Mouse (Mus musculus): ENCODE data around the gene Tyw5. TPM values are rescaled to one million over a fixed set of nuclear protein-coding genes. Genes with fewer than 3 reads are reported as not detected.

Gene Tyw5
- total RNA-seq (2015; ENCODE audit: low replicate concordance) (4.6 and 10.7 TPM in 2 replicates), total RNA-seq (2017; ENCODE audit: low replicate concordance) (3.5 and 14.7 TPM in 2 replicates)

GRCm38 (mm10) chr1:57406187-57407151 is at the start of gene Tyw5, which contains the start of gene Maip1:
Gene Tyw5 (minus strand): TSS chr1:57407101.
Gene Maip1 (plus strand): TSS chr1:57406328.
- ATAC-seq (replicated peaks; ENCODE audit: low FRiP score, poor library complexity, severe bottlenecking) = peak; percentile 89

GRCm38 (mm10) chr1:57450241-57450640 is 43.3 kb upstream of the Tyw5 start:
- ATAC-seq (replicated peaks; ENCODE audit: low FRiP score, poor library complexity, severe bottlenecking) = no peak

GRCm38 (mm10) chr1:57445679-57446078 is 38.8 kb upstream of the Tyw5 start:
- ATAC-seq (replicated peaks; ENCODE audit: low FRiP score, poor library complexity, severe bottlenecking) = no peak

DNA sequence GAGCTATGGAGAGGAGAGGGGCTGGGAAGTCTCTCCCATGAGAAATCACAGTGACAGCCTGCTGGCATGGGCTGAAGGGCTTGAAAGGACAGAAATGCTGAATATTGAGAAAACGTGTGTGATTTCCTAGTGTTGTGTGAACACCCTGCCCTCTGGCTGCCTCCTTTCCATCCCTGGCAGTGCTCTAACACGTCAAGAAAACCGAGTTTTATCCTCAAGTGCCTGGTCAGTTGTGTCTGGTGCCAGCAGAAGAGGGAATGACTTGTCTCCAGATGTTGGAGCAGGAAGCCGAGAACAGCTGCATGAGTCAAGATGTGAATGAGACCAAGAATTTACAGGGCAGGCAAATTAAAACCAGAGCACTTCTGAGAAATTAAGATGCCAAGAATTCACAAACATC is 33.9 kb upstream of the Tyw5 start:
- ATAC-seq (replicated peaks; ENCODE audit: low FRiP score, poor library complexity, severe bottlenecking) = no peak

DNA sequence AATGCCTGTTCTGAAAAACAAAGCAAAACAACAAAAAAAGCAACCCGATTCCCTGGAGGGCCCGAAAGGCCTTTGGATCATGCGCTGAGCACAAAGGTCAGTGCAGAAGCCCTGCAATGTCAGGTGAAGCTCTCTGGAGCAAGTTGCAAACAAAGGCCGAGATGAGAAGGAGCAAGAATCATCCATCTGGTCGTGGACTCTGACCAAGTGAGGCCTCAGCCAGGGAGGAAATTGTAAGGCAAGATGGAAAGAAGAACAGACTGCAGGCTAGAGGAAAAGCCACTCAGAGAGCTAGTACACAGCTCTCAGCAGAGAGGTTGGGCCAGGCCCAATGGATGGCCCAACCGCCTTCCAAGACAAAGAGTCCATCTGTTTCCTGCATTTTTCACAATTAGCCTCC is 32.1 kb upstream of the Tyw5 start:
- ATAC-seq (replicated peaks; ENCODE audit: low FRiP score, poor library complexity, severe bottlenecking) = no peak

GRCm38 (mm10) chr1:57436954-57437353 is 30.1 kb upstream of the Tyw5 start:
- no peak for ATAC-seq (replicated peaks; ENCODE audit: low FRiP score, poor library complexity, severe bottlenecking)

GRCm38 (mm10) chr1:57436408-57436807 is 29.5 kb upstream of the Tyw5 start:
- peak; percentile 67; the same call in 1 of the 2 replicates for ATAC-seq (replicated peaks; ENCODE audit: low FRiP score, poor library complexity, severe bottlenecking)

- no peak for ATAC-seq (replicated peaks; ENCODE audit: low FRiP score, poor library complexity, severe bottlenecking)
Measured at GRCm38 (mm10) chr1:57433141-57433540, 26.2 kb upstream of the Tyw5 start.

DNA sequence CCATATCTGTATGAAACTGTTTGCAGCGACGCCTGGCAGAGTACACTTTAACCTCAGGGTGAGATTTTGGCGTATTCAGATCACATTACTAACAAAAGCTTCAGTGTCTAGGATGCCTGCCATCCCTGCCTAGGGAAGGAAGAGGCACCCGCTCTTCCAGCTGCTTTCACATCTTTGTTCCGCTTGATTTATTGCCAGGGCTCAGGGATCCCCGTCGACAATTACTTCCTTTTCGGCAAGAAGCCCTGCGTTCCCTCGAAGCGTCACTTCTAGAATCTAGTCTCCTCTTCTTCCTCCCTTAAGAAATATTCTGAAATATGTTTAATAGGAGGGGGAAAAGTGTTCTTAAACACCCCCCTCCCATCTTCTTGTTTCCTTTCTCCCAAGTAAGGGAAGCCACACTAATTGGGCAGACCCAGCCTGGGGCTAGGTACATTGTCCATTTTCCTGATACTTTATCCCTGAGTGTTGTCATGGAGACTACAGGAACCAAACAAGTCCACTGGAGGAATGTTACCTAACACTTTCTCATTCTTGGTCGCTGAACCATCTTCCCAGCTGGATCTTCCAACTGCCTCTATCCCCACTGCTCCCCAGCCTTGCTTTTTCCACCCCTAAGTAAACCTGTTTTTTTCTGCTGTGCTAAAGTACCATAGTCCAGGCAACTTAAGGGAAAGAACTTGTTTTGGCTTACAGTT is 23.0 kb upstream of the Tyw5 start:
- no peak for ATAC-seq (replicated peaks; ENCODE audit: low FRiP score, poor library complexity, severe bottlenecking)

- no peak for ATAC-seq (replicated peaks; ENCODE audit: low FRiP score, poor library complexity, severe bottlenecking)
Measured at GRCm38 (mm10) chr1:57428368-57429308, 21.7 kb upstream of the Tyw5 start.

- ATAC-seq (replicated peaks; ENCODE audit: low FRiP score, poor library complexity, severe bottlenecking) = no peak
Measured at GRCm38 (mm10) chr1:57423696-57424095, 16.8 kb upstream of the Tyw5 start.

- ATAC-seq (replicated peaks; ENCODE audit: low FRiP score, poor library complexity, severe bottlenecking) = no peak
Measured at GRCm38 (mm10) chr1:57413397-57413796, 6.5 kb upstream of the Tyw5 start.

- no peak for ATAC-seq (replicated peaks; ENCODE audit: low FRiP score, poor library complexity, severe bottlenecking)
Measured at GRCm38 (mm10) chr1:57408994-57409393, 2.1 kb upstream of the Tyw5 start.

- ATAC-seq (replicated peaks; ENCODE audit: low FRiP score, poor library complexity, severe bottlenecking) = no peak
Measured at GRCm38 (mm10) chr1:57402116-57402515, 4.8 kb downstream of the Tyw5 start.

DNA sequence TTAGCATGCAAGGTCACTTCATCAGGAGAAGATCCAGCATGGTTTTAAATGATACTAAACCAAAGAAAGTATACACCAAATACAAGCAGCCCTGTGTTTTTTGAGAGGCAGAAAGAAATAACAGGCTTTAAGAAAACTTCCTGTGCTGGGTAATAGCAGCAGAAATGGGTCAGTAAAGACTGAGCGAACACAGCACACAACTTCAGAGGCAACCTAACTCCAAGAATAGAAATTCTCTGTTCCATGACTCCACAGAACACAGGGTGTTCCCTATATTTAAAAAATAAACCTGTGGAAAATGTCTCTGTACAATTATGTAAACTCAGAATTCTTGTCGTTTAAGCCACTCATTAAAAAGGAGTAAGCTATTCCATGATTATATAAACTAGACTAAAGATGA is 6.0 kb downstream of the Tyw5 start:
- no peak for ATAC-seq (replicated peaks; ENCODE audit: low FRiP score, poor library complexity, severe bottlenecking)

GRCm38 (mm10) chr1:57400321-57400720 is 6.6 kb downstream of the Tyw5 start:
- ATAC-seq (replicated peaks; ENCODE audit: low FRiP score, poor library complexity, severe bottlenecking) = no peak

GRCm38 (mm10) chr1:57394051-57394450 is 12.8 kb downstream of the Tyw5 start:
- ATAC-seq (replicated peaks; ENCODE audit: low FRiP score, poor library complexity, severe bottlenecking) = peak; percentile 74

GRCm38 (mm10) chr1:57392417-57392816 is 14.5 kb downstream of the Tyw5 start:
- no peak for ATAC-seq (replicated peaks; ENCODE audit: low FRiP score, poor library complexity, severe bottlenecking)

DNA sequence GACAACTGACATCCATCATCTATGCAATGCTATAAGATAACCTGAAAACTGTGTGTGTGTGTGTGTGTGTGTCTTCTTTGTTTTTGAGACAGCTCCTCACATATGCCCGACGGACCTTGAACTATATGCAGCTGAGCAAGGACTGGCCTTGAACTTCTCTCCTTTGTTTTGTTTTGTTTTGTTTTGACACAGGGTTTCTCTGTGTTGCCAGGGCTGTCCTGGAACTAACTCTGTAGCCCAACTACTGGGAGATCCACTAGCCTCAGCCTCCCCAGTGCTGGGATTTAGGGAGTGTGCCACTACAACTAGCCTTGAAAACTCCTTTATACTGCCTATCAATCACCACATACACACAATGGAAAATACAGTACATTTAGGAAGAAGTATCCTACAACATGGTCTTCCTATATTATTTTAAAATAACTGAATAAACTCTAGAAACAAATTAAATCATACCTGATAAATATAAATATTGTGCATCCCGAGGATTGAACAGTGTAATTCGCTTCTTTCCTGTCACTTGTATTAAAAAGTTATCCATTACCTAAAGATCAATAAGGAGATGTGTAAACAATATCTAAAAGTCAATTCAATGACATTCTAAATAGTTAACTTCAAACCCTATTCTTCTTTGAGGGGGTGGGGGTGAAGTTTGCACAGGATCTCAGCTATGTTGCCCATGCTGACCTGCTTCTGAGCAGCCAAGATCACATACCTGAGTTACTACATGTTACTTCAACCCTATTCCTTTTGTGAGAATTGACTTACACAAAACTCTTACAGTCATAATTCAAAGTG is 15.7 kb downstream of the Tyw5 start:
- no peak for ATAC-seq (replicated peaks; ENCODE audit: low FRiP score, poor library complexity, severe bottlenecking)
